Mouse (Mus musculus): ENCODE data around the gene Adam15.
A peak's percentile ranks its signal among the peaks of the same experiment; 100 is the strongest.

The Adam15 gene

DNA sequence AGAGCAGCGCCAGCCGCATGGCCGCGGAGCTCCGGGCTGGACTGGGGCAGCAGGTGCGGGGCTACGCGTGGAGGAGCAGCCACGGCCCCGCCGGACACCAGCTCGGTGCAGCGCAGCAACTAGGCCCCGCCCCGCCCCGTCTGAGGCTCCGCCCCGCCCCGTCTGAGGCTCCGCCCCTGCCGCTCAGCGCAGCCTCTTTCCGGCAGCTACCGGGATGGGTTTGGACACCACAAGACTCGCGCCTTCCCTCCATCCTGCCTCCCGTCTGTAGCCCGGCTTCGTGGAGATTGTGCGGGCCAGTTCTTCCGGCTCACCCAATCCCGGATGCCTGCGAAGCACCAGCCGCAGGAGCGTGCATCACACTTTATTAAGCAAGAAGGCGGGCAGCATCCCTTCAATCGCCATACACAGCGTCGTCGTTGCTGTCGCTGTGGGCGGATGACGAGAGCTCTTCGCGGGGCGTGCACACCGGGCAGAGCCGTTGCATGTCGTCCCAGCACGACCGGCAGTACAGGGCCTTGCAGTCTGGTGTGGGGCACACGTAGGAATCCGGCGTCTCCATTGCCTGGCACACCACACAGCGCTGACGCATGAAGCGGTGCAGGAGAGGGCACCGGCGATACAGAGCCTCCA lies at the start of gene Adam15:
Adam15 (minus strand) TSS at position 128 of the 633 bp plus-strand sequence.
- DNase-seq (ENCODE audit: low read depth, low spot score) = no peak

DNA sequence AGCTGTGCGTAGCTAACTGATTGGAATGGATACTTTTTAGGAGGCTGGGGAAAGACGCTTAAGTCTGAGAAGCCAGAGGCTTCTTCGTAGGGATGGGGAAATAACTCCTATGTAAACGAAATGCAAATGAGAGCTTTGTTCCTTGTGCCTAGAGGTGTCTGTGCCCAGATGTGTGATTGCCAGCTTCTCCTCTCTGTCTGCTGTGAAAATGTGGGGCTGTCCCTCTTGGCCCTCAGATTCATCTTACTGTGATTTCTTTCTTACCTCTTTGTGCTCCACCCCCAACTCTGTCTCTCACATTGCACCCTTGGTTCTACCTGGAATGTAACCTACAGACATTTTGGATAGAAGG lies 46.8 kb upstream of the Adam15 start:
- DNase-seq (ENCODE audit: low read depth, low spot score) = no peak

DNA sequence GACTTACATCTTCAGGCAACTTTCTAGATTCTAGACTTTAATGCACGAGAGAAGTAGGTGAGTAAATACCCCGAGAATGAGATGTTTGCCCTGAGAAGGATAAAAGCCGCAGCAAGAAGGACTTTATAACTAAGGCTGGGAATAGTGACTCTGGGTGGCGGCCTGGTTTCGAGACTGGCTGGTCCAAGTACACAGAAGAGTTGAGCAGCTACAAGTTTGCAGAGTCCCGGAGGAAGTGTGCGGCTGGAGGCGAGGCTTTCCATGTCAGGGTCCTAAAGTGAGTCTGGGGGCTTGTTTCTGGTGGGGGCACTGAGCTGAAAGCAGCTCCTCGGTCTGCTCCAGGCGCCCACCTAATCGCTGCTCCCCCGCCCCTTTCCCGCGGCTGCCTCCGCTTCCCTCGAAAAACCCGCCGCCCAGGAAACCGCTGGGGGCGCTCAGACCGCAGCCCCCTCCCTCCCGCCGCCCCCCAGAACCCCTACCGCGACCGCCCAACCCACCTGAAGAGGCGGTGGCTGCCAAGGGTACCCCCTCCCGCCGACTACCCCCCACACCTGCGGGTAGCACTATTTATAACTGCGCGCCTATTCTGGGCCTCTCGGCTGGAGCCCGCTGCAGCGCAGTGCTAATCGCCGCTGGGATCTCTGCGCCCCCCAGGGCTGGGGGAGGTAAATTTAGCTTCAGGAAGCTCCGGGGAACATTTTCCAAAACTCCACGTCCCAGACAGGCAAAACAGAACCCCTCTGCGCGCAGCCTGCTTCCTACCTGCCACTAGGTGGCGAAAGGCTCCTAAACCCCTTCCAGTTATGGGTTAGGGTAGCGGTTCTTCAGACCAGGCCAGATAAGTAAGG lies 46.2 kb upstream of the Adam15 start:
- no peak for DNase-seq (ENCODE audit: low read depth, low spot score)

DNA sequence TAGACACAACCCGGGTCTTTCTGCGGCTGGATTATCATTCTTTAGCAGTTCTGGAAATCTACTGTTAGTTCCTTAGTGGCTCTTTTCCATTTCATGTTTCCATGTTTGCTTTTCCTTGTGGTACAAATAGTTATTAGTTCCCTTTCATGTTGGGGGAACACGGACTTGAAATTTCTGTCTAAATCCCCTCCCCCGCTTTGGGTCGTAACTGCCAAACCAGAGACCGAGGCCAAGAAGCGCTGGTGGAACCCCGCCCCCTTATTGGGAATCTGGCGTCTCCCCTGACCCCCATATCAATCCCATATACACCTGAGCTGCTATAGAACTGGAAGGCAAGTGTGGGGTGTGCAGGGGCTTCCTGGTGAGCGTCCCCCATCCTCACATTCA lies 45.6 kb upstream of the Adam15 start:
- no peak for DNase-seq (ENCODE audit: low read depth, low spot score)

DNA sequence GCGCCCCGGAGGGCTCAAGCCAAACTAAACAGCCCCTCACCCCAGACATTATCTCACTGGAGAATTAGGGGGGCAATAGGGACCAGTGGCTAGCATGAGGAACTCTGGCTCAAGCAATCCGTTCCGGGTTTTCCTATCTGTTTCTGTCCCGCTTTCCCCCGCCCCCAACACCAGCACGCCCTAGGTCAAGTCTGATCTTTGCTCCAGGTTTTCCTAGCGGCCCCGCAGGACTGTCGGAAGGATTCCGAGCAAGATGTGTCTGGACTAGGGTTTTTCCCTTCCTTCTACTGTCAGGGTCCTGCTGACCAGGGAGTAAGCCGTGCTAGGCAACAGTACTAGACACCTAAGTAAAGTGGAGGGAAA lies 45.1 kb upstream of the Adam15 start:
- no peak for DNase-seq (ENCODE audit: low read depth, low spot score)

DNA sequence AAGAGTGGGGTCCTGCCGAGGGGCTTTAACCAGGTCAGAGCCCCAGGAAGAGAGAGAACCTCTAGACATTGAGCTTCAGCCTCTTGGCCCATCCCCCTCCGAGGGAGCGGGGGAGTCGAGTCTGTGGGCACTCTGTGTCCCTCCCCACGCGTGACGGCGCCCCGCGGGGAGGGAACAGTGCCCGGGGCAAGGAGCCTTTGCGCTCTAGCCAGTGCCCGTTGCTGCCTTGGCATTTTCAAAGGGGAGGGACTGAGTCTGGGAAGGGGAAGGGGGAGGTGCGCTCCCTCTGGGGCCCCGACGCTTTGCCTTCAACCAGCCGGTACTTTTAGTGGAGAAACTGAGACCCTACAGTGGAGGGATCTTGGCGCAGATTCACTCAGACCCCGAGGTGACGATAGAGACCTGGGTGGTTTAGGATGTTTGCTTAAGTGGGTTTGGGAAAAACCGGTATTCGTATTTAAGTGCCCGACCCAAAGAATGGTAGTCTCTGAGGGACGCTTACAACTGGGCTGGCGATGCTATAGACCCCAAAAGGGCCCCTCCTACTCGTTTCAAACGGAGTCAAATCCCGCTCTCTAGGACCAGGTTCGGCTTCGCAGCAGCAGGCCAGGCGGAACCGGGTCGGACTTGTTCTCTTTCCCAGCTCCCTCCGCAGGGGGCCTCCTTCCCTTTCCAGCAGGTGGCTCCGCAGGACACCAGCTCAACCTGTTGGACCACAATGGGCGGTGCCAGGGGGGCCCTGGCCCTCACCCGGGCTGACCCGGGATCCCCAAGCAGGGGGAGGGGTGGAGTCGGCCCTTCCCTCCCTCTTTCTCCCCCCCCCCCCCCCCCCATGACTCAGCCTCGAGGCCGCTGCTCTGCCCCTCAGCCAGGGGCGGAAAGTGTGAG lies 44.5 kb upstream of the Adam15 start, which contains the start of gene Zbtb7b:
Zbtb7b (minus strand) TSS at position 771 of the 888 bp plus-strand sequence.
- DNase-seq (ENCODE audit: low read depth, low spot score) = no peak

DNA sequence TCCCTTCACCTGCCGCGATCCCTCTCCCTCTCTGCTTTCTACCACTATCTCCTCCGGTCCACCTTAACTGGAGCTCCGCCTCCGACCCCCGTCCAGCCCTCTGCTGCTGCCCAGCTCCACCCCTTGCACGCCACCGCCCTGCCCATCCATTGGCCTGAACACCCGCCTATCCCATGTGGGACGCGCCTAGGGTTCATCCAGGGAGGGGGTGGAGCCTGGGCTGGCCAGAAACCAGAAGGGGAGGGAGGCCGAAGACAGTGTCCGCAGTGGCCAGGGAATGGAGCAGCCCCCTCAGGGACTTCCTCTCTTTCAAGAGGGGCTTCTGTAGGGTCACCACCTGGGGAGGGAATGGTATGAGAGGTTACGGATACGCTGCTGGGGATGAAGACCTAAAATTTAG lies 43.8 kb upstream of the Adam15 start:
- DNase-seq (ENCODE audit: low read depth, low spot score) = peak; percentile 79

DNA sequence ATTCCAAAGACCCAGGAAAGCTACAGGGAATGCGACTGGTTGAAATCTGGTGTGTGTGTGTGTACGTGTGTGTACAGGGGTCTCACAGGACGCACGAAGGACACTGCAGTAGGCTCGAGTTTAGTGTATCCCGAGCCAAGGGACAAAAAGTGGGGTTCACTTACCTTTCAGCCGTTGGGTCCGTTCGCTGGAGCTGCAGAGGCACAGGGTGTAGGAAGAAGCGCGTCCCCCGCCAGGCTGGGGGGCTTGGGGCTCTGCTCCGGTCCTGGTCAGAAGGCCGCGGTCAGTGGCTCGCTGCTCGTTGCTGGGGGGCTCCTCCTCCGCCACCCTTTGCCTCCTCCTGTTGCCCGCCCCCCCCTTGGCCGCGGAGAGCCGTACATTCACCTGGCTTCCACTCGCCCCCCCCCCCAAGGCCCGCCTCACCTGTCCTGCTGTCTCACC lies 43.1 kb upstream of the Adam15 start:
- DNase-seq (ENCODE audit: low read depth, low spot score) = no peak

DNA sequence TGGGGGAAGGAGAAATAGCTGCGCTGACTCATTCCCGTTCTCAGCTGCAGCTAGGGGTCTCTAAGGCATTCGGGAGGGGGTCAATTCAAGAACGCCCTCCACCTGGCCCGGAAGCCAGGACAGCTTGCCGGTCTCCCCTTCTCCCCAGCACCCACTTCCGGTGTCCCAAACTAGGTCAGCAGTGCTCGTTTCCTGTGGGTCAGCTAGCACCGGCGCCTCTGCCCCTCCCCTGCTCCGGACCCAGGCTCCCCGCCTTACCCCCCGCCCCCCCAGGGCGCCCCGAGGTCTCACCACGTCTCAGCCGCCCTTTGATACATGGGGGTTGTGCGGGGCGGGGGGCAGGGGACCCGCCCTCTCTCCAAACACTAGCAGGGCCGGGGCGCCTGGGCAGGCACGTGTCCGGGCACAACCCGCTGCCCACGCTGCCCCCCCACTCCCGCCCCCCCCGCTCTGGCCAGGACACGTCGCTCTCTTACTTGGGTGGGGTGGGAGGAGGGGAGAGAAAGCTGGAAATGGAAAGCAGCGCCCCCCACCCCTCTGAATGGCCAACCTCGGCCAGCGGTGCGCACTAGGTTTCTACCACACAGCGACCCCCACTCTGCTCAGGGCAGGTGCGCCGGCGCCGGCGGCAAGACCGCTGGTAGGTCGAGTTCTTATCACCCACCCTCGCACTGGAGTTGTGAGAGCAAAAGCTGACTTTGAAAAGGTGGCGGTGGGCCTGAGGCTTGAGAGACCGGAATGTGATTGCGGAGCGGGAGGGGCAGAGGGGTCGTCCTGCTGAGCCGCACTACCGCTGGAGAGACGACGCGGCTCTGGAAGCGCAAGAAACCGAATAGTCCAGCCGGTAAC lies 42.1 kb upstream of the Adam15 start:
- DNase-seq (ENCODE audit: low read depth, low spot score) = no peak

DNA sequence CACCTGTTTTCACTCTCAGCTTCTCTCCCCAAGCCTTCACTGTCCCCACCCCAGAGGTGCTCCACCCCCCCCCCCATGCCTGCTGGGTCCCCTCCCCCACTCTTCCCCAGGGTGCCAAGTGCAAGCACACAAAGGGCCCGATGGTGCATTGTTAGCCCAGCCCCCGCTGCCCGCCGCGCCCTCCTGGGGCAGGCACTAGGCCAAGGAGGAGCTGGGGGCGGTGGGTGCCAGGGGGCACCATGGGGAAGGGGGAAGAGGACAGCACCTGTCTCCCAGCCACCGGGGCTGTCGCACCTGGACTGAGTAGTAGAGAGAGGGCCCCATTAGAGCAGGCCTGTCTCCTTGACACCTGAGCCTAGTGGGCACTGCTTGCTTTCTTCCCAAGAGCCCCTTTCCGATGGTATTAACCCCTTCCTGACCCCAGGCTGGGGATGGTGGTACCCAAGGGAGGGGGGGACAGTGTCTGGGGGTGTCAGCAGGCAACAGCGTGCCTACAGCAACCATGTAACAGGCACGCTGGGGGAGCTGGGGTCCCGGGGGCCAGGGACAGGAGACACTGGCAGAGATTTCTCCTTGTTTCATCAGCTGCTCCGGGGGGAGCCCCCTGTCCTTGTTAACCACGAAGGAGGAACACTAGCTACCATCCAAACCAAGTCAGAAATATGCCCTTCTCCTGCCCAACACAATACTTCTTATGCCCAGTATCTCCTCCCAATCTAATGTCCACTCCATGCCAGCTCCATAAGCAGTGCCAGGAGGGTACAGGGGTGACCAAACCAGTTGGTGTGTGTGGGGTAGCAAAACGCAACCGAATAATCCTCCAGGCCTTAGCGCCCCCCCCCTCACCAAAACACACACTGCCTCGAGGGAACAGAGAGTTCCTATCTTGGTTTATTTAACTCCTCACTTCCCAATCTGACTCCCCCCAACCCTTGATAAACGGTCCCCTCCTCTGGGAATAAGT lies 41.2 kb upstream of the Adam15 start:
- no peak for DNase-seq (ENCODE audit: low read depth, low spot score)

DNA sequence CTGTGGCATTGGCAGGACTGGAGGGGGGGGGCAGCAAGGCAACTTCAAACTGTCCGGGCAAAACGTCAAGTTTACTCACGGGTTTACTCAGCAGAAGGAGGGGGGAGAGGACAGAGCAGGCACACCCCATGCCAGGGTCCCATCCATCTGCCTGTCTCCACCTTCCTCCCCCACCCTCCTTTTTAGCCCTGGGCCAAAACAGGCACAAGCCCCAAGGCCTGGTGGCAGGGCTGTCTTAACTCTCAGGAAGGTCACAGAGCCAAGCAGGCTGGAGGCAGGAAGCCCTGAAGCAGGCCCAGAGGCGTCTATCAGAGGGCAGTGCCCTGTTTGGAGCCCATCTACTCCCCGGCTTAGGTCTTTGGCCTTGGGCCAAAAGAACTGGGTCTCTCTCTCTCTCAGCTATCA lies 40.3 kb upstream of the Adam15 start:
- DNase-seq (ENCODE audit: low read depth, low spot score) = no peak

DNA sequence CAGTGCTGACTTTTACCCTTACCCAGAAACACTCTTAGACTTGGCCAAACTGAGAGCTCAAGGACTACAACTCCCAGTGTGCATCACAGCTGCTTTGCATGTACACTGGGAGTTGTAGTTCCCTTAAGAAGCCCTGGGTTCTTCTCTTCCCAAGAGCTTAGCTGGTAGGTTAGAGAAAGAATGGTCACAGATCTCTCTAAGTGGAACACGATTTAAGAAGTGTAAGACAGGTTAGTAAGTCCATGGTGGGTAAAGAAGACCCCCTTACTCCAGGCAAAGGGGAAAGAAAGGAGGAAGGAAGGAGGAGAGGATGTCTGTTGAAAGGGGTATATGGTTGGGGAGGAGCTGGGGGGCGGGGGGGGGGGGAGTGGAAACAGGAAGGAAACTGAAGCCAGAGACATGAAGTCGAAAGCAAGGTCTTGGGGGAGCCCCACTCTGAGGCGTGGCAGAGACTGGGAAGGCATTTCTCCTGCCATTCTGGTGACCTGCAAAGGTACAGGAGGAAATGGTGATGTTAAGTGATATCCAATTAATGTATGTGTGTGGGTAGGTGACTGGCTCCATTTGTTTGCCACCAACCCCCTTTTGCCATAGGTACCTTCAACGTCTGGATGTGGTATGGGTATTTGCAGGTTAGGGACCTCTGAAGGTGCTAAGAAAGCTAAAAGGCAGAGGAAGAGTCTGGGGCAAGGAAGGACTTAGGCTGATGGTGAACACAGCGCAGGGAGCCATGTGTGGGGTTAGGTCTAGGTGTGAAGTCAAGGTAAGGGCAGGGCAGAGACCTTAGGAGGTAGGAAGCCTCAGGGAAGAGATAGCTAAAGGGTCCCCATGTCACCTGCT lies 39.3 kb upstream of the Adam15 start:
- no peak for DNase-seq (ENCODE audit: low read depth, low spot score)

DNA sequence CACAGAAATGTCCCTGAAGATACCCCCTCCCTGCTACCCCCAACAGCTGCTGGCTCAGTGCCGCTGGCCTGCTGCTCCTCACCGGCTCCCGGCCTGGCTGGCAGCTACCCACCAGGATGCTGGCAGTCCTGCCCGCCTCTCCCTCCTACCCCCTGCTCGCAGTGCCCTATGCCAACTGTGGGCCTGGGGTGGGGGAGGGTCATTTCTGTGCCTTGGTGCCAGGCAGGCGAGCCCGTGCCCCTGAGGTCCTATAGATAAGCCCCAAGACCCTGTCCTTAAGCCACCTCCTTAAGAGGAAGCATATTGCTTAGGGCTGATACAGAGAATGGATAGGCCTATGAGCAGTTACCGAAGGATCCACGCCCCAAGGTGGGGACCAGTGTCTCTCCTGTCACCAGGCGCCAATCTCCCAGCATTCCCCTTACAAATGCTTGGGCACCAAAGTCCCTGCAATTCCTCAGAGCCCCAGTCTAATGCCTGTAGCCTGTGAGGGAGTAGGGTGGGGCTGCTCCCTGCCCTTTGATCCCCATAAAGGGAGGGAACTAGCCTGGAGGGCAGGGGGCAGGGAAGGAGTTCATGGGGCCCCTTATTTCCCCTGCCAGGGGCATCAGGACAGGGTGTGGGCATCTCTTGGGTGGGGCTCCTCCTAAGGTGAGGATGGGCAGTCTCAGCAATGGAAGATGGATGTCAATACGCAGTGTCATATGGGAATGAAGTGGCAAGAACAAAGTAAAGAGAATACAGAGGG lies 38.5 kb upstream of the Adam15 start:
- no peak for DNase-seq (ENCODE audit: low read depth, low spot score)

DNA sequence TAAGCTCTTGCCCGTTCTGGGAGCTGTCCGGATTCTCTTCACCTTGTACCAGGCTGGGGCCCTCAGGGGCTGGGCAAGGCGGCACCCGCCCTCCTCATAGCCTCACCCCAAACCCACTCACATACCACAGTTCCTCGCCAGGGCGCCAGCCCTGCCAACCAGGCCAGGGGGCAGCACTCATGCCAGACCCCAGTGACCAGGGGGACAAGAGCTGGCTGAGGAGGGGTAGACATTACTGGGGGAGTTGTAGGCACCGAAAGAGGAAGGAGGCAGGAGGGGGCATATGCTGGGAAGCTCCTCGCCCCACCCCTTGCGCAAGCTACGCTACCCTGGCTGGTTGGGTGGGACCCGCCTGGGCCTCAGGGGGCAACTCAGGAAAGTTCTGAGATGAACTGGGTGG lies 37.8 kb upstream of the Adam15 start:
- no peak for DNase-seq (ENCODE audit: low read depth, low spot score)

DNA sequence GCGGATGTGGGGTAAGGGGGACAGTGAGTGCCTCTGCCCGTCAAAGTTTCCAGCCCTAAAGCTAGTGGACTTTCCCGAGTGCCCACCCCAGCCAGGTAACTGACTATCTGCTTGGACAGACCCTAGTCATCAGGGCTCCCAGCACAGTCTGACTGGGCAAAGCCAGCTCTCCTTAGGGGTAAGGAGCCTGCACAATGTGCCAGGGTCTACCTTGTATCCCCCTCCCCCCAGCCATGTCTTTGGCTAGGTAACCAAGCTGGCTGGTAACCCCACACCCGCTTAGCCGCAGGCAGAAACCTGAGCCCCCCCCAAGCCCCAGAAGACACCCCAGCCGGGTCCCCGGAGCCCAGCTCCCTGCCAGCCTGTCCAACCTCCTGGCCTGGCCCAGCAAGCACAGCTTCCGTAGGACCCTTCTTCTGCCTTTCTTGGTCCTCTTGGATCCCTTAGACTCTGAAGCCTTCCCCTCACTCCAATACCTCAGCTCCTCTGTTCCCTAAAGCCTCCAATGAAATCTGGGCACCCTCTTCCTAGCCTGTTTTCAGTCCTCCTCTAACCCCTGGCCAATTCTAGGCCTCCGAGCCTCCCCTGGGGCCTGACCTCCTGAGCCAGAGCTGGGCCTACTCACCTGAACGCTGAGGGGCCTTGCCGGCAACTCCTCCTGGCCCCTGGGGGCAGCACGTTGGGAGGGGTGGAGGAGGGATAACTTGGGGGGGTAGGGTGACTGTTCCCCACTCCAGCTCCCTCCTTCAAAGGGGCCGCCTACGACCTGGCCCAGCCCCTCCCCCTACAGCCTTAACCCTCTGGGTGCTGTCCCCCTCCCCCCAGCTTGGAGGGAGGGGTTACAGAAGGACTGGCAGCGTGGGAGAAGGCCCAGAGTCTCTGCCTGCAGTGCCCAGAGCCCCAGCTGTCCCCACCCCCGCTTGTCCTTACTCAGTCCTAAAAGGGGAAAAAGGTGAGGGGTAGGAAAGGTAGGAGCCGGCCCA lies 36.9 kb upstream of the Adam15 start:
- no peak for DNase-seq (ENCODE audit: low read depth, low spot score)

DNA sequence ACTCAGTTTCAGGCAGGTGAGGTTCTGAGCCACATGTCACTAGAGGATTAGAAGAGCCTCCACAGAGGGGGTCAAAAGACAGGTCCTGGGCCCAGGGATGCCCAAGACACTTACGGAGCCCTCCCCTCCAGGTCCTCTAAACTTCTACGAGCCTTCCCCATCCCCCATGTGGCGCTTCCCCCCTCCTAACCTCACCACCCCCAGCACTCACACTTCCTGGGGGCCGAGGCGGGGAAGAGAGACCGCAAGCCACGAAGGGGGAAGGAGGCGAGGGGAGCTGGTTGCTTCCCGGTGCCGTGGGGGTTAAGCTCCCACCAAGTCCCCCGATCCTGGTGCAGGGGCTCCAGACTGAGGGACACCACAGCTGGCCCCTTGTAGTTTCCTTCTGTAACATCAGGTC lies 35.7 kb upstream of the Adam15 start:
- no peak for DNase-seq (ENCODE audit: low read depth, low spot score)

DNA sequence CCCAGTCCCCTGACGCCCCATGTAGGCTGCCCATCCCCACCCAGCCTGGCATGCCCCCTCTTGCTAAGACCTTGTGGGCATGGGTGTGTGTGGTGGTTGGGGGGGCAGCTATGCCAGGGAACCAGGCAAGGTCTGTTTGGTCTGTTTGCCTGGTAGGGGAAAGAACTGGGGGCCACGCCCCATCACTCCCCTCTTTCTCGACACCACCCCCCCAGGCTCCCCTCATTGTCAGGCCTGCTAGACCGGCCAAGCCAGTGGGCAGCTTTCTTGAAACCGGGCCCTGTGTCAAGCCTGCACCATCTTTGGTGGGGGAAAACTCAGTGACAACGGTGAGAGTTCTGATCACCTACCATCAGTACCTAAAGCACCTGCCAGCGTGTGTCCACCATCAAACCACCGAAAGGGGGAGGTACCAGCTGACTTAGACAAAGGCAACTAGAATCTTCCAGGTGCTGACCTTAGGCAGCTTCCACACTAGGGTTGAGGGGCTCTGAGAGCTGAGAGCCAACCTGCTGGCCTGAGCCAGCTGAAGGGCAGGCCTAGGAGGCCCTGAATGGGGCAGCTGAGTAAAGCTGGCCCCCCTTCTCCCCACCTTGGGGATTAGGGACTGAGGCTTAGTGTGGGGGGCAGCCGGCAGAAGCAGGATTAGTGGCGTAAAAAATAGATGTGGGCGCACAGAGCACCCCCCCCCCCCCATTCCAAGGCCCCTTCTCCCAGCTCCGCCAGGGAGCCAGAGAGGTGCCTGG lies 34.7 kb upstream of the Adam15 start:
- DNase-seq (ENCODE audit: low read depth, low spot score) = no peak
